Mouse (Mus musculus) CD4-positive, CD25-positive, alpha-beta regulatory T cell, adult 2 months (primary cell): ENCODE data around the gene Gm21767.
"Not testable (repeated sequence)": the region's sequence is repeated elsewhere in the genome, so short reads cannot be mapped to it uniquely, and the experiment has no call there.

ENCODE experiments used
- DNase-seq: peaks from one replicate; pipeline ENCODE4 v3.0.0-alpha.2; 2012; ENCODE audit warnings: low read depth, low spot score

Gm21767 gene

DNA sequence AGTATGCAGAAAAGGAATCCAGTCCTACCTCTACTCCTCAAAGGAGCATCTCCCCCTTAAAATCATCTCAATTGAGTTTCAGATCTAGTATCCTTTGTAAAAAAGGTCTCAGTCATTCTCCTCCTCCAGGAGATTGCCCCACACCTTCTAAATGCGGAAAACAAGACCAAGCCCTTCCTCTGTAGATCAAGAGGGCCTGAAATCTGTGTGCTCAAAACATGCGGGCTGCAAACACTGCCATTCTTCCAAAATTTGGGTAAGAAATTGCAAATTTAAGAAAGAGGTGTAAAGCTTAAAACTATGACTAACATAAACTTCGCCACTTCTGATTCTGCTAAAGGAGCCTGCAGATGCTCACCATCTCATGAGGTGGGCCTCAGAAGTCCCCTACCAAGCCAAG is at the start of gene Gm21767:
Gene Gm21767, plus strand, starts transcription at position 301 of the 400 bp plus-strand sequence.
- not testable (repeated sequence) for DNase-seq
